Mouse (Mus musculus) c-Kit-positive CD71-positive TER-119-positive erythroid progenitor cells, embryonic 14.5 days (primary cell): ENCODE measurements around the gene Nr2f1.
A peak's percentile ranks its signal among the peaks of the same experiment; 100 is the strongest.

Experiments
- DNase-seq: peaks from one replicate; pipeline ENCODE4 v3.0.0-alpha.2; 2013; ENCODE audit warnings: low spot score

Nr2f1 gene

DNA sequence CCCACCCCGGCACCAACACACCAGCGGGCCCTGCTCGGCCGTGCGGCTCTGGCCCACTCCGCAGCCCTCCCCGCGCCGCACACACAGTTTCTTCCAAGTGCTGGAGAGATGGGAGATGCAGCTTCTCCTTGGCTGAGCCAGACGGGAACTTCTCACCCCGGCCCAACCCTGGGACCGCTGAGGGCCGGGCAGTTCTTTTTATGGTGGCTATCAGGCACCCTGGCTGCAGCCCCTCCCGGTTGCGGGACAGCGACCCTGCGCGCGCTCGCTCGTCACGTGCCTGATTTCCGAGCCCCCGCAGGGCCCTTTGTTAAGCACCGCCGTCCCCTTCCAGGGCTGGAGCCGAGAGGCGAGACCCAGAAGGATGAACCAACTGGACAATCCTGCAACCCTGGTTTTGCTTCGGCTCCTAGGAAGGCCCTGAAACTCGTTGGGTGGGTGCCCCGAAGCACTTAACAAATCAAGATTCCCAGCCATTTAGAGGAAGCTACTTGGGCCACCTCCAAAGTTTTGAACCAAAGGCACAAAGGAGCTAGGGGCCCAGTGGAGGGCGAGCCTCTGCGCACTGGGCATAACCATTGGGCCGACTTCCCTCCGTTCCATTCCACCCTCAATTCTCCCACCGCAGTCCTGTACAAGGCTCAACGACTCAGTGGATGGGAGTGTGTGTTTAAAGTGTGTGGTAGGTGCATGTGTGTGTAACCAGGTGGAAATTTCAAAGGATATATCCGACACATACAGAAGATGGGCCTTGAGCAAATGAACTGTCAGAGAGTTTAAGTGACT is 20.1 kb downstream of the Nr2f1 start:
- DNase-seq, result no peak

DNA sequence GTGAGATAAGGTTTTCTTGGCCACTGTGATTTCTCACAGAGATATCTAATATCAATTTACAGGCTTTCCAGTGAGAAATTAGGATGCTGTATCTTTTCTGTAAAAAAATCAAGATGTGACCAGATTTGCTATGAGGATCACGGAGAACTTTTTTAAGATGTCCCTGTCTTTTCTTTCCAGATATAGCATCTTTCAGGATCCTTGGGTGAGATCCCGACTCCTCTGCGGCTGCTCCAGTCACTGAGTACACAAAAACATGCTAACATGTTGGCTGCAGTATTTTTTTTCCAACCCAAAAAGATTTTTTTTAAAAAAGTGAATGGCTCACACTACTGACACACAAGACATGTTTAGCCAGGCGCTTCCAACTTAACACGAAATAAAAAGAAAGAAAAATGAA is 20.8 kb downstream of the Nr2f1 start:
- no peak for DNase-seq

DNA sequence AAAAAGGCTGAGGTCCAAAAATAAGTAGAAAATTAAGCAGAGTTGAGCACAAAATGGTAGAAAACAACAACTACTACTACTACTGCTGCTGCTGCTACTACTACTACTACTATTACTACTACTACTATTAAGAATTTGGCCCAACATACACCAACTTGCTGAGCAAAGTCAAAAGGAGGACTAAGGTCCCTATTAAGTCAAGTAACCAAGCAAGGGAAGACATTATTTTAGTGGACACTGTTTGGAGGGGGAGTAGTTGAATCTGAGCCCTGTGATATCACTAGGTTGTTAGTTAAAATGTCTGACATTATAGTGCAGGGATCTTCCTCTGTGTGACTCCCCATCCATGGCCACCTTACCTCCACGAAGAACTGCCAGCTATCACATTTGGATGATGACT is 21.5 kb downstream of the Nr2f1 start:
- DNase-seq, result no peak

DNA sequence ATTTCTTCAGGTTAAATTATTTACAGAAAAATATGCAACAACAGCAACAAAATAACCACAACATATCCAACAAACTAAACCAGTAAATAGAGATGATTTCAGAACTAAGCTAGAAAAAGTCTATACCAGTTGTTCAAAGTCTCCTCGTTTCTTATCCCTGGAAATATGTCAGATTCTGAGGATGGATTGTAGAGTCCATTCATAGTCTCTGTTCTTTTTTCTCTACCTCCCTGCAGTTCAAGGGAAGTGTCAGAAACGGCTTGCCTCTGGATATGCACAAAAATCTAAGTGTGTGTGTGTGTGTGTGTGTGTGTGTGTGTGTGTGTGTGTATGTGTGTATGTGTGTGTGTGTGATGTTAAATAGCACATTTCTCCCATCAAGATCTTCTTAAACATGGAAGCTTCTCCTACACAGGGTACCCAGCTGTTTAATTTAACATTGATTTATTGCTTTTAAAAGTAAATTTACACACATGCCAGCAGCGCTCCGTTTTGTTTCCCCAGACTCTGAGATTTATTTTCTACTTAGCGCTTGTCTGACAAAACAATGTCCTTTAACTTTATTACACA is 22.1 kb downstream of the Nr2f1 start:
- no peak for DNase-seq

DNA sequence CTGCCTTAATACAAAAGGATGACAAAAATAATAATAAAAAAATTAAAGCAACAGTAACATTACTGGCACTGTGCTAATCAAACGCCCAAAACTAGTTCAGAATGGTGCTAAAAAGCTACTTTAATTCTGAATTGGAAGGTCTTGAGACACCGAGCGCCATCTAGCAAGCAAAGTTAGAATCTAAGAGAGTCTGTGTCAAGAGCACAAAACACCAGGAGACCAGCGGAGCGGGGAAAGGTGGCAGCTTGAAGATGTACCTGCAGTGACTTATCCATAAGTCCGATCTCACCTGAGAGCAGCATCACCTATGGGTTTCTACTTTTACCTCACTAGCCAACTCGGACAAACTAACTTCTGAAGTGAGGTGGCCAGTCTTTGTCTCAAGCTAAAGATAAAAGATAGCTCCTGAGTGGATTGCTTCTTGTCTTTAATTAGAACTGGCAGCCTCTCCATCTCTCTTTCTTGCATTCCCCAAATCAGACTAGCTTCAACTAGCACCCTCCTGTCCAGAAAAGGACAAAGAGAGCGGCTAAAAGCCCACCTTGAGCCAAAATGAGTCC is 23.7 kb downstream of the Nr2f1 start:
- no peak for DNase-seq

DNA sequence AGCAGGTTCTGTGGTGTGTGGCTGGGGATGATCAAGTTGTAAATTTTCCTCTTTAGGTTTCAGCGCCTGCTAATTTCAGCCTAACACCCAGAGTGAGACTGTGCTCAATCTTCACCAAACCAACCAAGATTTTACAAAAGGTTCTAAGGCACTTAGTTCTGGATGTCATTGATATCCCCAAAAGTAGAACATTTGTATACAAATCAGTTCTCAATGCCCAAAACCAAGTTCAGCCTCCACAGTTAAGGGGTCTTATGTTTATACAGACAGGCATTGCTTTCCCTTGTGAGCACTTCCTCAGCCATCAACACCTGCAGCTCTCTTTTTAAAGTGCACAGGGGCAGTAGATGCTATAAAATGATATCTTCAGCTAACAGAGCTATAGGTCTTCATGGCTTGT is 24.7 kb downstream of the Nr2f1 start:
- no peak for DNase-seq

DNA sequence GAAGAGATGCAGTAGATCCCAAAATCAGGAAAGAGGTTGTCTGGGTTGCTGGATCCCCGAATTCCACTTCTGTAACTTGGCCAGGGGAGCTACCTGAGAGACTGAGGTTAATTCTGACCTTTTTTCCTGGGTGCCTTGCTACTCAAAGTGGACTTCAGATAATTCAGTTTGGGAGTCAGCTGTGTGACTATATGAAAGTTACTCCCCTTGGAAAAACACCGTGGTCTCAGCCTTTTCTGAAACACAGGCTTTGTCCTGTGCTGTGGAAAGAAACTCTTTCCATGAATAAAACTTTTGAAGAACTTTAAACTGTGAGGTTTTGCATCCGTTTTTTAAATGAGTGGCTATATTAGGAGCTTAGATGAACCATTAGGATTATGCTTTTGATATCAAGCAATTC is 25.4 kb downstream of the Nr2f1 start:
- no peak for DNase-seq

DNA sequence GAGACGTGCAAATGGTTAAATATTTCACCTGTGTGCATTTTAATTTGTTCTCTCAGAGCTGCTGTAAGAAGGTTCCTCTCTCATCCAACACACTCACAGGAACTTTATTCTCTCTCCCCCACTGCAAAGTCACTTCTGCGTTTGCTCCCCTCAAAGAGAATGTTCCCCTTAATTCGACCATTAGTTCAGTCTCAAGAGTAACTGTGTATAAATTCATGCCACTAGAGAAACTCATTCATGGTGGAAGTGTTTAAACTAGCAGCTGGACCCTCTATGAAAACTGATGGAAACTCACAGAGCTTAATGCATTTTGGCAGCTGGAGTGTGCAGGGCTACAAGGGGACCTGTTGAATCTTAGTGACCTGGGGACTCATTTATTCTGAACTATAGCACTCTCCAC is 26.7 kb downstream of the Nr2f1 start:
- no peak for DNase-seq

DNA sequence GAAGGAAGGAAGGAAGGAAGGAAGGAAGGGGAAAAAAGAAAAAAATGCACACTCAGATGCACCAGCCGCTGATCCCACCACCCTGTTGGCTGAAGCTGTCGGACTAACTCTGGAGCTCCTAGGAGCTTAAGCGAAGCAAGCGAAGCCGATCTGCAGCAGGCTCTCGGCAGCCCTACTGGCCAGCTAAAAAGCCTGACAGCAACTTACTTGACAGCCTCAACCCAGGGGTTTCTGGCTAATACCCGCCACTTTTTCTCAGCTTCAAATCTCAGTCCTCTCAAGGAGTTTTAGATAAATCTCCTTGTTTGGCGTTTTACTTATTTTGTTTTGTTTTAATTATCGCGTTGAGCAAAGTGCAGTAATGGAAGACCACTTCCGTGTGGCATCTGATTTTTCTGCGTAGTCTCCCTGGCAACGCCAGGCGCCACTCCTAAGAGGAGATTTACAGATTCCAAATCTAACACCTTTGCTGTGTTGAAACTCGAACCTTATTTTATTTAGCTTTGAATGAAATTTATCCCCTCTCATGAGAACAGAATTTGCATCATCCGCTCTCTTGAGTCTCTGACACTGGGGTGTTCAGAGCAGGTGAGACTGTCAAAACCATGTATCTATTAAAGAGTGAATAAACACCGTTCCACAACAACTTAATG is 27.4 kb downstream of the Nr2f1 start:
- no peak for DNase-seq

DNA sequence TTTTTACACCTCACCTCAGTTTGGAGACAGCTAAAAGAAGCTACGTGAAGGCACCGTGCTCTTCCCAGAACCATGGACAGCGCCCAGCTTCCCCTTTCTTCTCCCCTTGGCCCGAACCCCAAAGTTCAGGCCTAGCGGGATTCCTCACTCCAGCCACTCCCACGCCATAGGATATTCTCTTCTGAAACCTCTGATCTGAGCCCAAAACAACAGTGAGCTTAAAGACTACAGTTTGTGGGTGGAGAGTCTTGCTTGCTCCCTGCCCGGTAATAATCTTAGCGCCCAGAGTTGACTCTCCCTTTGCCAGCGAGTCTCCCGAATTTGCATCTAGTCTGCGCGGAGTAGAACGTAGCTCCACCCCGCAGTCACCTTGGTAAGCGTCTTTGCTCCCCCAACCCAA is 28.2 kb downstream of the Nr2f1 start:
- DNase-seq, result no peak

DNA sequence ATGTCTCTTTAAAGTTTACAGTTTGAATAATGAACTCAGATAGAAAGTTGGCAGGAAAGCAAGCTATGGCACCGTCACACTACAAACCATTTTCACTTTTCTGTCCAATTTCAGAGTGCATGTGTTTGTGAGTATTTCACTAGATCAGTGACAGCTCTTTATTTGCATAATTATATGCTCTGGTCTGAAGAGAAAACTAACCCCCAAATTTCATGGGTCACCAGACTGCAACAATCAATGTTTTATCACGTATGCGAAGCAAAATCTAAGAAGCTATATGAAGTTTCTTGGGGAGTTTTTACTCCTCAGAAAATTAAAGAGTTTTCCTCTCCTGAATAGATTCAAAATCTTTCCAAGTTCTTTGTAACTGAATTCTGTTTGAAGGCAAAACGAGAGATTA is 31.4 kb downstream of the Nr2f1 start:
- no peak for DNase-seq

DNA sequence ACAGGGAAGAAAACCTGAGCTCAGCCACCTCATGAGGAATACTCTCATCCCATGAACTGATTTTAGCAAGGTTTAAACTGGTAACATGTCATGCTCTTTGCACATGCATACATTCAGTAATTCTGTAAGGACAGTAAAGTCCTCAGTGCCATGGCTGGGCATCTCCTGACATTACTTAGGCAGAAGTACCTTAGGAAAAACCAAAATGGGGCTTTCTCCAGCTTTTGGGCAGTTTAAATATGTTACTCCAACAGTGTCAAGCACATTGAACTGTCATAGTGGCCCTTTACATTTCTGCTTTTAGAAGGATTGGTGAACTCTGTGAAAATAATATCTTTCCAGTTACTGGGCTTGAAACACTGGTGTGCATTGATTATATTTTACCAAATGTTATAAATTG is 34.6 kb downstream of the Nr2f1 start:
- DNase-seq, result no peak

DNA sequence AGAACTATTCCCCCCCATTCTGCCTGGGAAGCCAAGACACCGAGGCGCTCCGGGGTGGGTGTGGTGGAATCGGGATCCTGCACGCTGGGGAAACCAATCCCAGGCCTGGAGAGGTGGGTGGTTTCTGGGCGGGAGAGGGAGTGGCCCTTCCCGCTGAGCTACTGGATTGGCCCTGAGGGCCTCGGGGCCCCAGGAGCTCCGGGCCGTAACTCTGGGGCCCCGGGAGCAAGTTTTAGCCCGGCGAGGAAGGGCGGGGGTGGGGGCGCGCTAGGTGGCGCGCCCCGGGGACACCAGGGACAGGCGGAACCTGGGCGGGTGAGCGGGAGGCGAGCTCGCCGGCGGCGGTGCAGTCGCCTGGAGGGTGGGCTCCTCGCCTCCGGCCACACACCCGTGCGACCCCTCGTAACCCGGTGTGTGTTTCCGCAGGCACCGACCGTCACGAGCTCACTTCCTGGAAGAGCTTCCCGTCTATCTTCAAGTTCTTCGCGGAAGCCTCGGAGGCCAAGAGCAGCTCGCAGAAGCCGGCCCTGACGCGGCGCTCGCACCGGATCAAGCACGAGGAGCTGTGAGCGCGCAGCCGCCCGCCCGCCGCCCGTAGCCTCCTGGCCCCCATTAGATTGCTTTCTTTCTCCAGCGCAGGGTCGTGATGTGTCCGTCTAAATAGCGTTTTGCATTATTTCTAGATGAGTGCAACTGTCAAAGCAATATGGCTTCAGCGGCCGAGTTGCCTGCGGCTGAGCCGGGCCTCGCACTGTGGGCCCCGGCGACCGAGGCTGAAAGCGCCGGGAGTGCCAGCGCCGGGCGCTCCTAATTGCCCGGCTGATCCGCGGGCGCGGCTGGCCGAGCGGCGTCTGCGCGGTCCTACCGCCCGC is 36.2 kb downstream of the Nr2f1 start:
- DNase-seq, result peak; percentile 11

DNA sequence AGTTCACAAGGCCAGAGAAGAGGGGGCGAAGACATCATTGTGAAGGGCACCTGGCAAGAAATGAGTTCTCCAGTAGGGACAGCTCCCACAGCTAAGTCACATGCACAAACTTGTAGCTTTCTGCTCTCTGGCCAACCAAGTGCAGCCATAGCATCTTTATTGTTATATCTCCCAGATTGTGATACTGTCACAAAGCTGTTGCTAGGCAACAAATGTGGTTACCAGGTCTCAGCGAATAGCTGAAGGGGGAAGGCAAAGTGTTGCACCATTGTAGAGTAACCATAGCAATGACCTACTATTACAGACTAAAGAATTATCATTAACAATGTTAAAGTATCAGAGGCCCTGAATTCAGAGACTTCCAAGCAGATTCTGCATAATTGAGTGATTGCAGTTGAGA is 37.4 kb downstream of the Nr2f1 start:
- no peak for DNase-seq

DNA sequence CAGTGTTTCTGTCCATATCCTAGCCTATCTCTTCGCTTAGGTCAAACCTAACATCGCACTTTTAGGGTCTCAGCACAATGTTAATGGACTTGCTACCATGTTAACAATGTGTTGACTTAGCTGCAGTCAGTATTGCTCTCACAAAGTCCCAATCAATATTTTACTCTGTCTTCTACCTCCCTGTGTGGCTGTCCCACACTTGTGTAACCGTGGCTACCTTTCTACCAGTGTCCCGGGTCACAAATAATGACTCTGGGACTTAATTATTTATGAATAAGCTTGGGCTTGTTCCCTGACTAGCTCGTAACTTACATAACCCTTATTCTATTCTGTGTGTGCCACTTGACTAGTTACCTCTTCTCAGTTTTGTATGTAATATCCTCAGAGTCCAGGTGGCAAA is 42.1 kb downstream of the Nr2f1 start:
- no peak for DNase-seq
